Mouse (Mus musculus) left cerebral cortex, adult 2 months (tissue): ENCODE measurements at regions not wholly inside any gene's neighbourhood (a gene's known extent, or its start where the extent isn't known, plus 50 kb on each side); places are given as distances from the start of the nearest gene placed in this dataset.
"Not testable (repeated sequence)": the region's sequence is repeated elsewhere in the genome, so short reads cannot be mapped to it uniquely, and the experiment has no call there.

Experiments
- DNase-seq, 2 experiments: peaks; one replicate each; pipeline ENCODE4 v3.0.0; 2021 to 2022; ENCODE audit warnings: low spot score in 2 of 2, mixed read lengths in 1 of 2; ENCODE audit errors: extremely low spot score in 1 of 2
- H3K27ac ChIP-seq: fragments of 200-600 bp; 2 replicates; pipeline ENCODE4 v1.8.1; 2022
- H3K4me3 ChIP-seq: fragments of 200-600 bp; 2 replicates; pipeline ENCODE4 v1.8.1; 2022
- CTCF ChIP-seq: fragments of 200-600 bp; IDR thresholded peaks from 2 replicates; pipeline ENCODE4 v1.8.1; 2022; ENCODE audit warnings: antibody characterized with exemption, mild to moderate bottlenecking, moderate library complexity
- intact Hi-C: fragments of 180-260 bp; cut with DNase I; formaldehyde crosslinking; loops from one replicate; pipeline ENCODE4 v1.15.1; 2025

DNA sequence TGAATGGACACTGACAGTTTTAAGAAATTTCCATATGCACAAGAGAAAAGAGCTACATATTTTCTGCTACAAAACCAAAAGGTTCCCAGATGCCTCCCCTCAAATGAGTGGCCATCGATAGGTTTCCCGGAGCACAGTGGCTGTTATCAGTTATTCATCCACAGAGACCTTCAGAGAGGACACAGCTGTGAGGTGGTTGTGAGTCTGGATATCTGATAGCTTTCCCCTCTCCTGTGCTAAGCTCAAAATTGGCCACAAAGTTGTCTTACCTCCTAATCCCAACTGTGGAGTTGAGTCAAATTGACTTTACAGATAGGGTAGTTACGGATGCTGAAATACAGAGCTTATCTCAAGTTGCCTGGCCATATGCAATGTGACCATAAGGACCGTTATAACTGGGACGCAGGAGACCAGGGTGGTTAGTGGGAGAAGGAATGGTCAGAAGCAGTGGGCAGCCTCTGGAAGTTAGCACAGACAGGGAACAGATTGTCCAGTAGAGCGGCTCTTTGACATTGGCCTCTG is 93.3 kb upstream of the Zfp706 start:
- Histone ChIP-seq H3K4me3 (no peak overlapping the region), H3K27ac (no peak overlapping the region)
- intact Hi-C loops, result loop anchor here (5.0 kb wide), 2 partner anchors 309 to 384 kb away; no protein-coding TSS in a partner anchor
- no peak for TF ChIP-seq CTCF
- DNase-seq, result no peak

DNA sequence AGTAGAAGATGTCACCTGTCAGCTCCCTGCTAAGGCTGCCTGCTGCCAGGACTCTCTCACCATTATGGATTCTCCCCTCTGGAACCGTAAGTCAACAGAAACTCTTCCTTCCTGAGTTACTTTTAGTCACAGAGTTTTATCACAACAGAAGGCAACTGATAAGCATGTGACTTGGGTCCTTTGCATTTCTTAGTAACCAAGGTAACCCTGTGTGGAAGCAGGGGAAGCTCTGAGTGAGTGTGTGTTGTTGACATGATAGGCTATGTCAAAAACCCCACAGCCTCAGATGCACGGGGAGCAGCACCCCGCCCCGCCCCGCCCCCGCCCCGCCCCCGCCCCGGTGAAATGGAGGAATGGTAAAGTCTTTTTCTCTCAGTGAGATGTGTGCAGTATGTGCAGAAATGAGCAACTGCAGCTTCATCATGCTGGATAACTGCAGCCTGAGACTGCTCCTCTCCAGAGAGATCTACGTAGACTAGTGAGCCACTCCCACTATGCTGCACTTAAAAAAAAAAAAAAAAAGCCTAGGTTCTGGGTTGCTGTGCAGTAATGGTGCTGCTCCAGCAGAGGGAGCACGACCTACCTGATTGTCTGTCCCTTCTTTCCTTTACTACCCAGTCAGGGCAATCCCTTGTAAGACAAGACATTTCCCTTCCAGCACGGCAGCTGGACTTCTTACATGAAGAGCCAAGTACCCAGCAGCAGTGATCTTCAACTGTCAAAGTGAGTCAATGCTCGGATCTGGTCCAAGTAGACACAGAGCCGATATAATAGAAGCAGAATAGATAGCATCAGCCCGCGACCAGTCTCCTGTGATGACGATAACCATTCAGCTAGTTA is 92.6 kb upstream of the Zfp706 start:
- Histone ChIP-seq H3K4me3 (no peak overlapping the region; the same call in 1 of the 2 replicates), H3K27ac (no peak overlapping the region)
- peak; percentile 47 to 73 for DNase-seq
- peak; percentile 78 for TF ChIP-seq CTCF
- intact Hi-C loops, result loop anchor here (2.0 to 5.0 kb wide), 3 partner anchors 93 to 383 kb away; partner anchors contain the start of gene Zfp706

DNA sequence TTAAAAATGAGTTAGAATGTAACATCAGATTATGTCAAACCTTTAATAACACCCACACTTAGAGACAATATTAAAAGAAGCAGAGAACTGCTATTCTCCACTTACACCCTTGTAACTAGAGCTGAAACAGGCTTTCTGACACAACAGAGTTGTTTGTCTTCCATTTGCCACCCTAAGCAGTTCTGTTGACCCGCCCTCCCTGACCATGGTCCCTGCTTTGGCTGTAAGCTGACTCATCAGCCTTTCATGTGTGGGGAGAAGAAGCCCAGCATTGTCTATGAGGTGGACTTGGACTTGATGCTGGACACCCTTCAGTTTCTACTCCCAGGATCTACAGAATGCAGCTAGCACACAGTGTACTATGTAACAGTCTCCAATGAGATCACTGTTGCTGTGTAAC is 91.6 kb upstream of the Zfp706 start:
- Histone ChIP-seq H3K27ac (no peak overlapping the region), H3K4me3 (no peak overlapping the region)
- TF ChIP-seq CTCF, result no peak
- intact Hi-C loops, result loop anchor here (2.0 kb wide), 1 partner anchor 92 kb away; the partner anchor contains the start of gene Zfp706
- no peak for DNase-seq

DNA sequence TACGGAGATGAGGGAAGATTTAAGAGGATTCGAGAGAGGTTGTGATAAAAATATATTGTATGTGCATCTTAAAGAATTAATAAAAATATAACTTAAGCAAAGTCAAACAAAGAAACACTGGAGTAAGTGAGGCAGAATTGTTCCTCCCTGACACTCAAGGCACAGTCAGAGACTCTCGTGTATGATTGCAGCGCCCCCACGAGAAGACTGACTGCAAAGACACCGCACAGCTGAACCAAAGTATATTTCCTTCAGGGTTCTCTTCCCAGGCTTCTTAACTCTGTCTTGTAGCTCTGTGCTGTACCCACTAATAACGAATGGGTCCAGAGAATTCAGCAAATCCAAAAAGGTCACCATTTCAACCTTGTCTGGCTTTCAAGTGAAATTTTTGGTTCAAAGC is 89.9 kb upstream of the Zfp706 start:
- no peak for DNase-seq
- Histone ChIP-seq H3K27ac (no peak overlapping the region), H3K4me3 (no peak overlapping the region)
- intact Hi-C loops, result no loop called here
- TF ChIP-seq CTCF, result no peak; the same call in 1 of the 2 replicates

DNA sequence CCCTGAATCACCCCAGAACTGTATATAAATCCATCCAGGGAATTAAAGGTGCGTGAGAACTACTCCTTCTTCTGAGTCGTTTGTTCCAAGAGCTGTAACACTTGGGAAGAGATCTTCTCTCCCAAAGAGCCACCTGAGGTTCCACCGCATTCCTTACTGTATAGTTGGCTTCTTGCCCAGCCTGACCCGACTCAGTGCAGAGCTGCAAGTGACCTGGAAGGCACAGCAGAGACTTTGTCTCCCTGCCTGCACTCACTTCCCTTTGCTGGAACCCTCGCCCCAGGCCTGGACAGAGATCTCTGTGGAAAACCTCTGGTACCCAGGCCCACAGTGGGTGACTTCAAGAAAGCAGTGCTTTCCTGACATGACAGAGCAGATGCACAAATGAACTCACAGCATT is 83.6 kb upstream of the Zfp706 start:
- H3K4me3 ChIP-seq, H3K27ac ChIP-seq, DNase-seq, intact Hi-C loops: not testable (repeated sequence)

DNA sequence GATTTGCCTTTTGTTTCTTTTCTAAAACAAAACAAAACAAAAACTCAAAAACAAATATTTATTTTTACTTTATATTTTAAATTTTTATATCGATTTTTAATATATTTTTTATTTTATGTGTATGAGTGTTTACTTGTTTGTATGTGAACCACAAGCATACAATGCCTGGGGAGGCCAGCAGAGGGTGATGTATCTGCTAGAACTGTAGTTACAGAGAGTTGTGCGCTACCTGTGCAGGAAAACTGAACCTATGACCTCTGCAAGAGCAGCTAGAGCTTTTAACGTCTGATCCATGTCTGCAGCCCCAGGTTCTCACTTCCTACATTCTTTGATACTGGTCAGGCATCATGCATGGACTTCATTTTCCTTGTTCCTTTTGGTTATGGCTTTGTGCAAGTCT is 76.2 kb upstream of the Zfp706 start:
- DNase-seq, result no peak
- no peak for TF ChIP-seq CTCF
- H3K4me3 ChIP-seq, result no peak overlapping the region
- intact Hi-C loops, result no loop called here
- no peak overlapping the region for H3K27ac ChIP-seq

DNA sequence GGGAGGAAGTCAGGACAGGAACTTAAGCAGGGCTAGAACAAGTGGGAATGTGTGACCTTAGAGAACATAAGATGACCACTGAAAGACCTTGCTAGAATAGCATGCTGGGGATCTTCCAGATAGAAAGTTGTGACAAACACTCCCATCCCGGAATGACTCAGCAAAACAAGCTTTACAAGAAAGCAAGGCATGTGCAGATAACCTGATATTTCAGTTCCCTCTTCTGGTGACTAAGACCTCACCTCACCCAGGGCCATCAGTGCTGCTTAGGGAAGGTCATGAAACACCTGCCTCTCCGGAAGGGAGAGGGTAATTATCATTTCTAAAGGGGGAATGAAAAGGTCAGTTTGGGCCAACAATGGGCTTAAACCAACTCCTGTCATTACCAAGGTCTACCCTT is 74.3 kb upstream of the Zfp706 start:
- DNase-seq, result no peak
- H3K27ac ChIP-seq, result no peak overlapping the region
- intact Hi-C loops, result no loop called here
- H3K4me3 ChIP-seq, result no peak overlapping the region
- TF ChIP-seq CTCF, result no peak

DNA sequence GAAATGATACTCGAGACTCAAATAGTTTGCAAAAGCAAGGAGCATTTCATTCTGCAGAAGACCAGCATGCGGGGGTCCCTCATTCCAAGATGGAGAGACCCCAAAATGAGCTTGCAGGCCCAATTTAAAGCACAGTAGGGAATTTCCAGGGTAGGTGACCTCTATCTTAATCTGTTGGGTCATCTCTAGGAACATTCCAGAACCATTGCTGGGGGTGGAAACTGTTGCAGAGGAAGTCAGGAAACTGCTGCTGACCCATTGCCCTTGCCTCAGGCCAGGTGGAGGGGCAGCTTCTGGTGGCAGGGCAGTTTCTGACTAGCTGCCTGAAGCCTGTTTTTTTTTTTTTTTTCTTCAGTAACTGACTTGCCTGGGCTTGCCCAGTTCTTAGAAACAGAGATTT is 73.4 kb upstream of the Zfp706 start:
- TF ChIP-seq CTCF, result no peak
- H3K27ac ChIP-seq, result no peak overlapping the region
- intact Hi-C loops, result loop anchor here (1.0 kb wide), 1 partner anchor 9 kb away; no protein-coding TSS in a partner anchor

DNA sequence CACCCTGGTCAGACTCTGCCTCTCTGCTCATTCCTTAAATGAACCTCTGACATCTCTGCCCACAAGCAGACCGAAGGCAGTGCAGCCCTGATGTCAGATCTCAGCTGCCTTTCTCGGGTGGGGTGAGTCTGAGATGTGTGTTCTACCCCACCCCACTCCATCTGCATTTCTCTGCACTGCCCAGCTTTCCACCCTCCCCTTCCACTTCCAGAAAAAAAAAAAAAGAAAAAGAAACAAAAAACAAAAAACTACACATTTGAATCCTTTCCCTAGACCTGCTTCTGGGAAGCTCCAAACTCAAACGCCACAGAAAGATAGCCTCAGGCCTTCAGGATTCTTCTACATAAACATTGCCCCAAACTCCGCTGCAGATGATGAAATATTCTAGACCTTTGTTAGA is 72.8 kb upstream of the Zfp706 start:
- no peak for DNase-seq
- Histone ChIP-seq H3K27ac (no peak overlapping the region), H3K4me3 (no peak overlapping the region)
- no peak for TF ChIP-seq CTCF
- intact Hi-C loops, result loop anchor here (1.0 kb wide), 1 partner anchor 8 kb away; no protein-coding TSS in a partner anchor

More for the DNA sequence above, 73.4 kb upstream of the Zfp706 start:
- DNase-seq, result no peak
- no peak overlapping the region for H3K4me3 ChIP-seq

DNA sequence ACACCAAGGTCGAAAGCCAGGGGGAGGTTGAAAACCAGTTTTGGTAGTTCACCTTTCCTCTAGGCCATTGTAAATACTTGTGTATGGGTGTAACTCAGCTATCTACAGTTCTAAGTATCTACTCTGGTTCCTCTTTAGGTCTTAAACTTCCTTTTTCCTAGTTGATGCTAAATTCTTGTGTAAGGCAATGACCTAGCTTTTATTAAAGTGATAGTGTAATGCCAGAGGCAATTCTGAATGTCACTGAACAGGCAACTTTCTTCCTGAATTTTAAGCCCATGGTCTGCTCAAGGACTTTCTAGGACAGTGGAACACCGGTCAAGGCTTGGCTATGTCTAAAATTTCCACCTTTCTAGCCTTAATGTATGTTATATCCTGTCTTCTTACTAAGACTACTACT is 66.6 kb upstream of the Zfp706 start:
- H3K27ac ChIP-seq, DNase-seq, H3K4me3 ChIP-seq, intact Hi-C loops: not testable (repeated sequence)

DNA sequence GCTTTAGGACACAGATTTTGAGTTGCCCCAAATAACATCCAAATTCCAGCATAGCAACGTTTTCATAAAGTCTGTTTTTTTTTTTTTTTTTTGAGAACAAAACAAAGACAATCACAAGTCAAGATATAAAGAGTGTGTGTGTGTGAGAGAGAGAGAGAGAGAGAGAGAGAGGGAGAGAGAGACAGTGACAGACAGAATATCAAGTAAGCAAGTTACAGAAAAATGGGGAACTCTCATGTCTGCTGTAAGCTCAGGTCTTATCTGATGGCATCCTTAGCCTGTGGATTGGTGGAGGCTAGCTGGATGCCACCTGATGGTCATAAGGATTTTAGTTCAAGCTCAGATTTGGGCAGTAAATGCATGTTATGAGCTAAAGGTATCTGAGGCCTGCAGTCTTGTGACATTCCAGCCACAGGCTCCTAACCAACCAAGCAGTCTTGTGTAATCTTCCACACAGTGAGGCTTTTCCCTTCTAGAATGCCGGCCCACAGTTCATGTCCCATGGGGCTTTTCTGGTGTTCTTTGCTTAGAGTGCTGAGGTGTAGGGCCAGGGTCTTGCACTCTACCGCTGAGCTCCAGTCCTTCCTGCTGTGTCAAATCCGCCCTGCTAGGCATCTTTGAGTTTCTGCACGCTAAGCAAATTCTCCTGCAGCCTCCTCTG is 64.8 kb upstream of the Zfp706 start:
- no peak overlapping the region for H3K4me3 ChIP-seq
- intact Hi-C loops, result loop anchor here (1.0 kb wide), 1 partner anchor 8 kb away; no protein-coding TSS in a partner anchor
- no peak for DNase-seq
- no peak overlapping the region for H3K27ac ChIP-seq
- no peak for TF ChIP-seq CTCF

DNA sequence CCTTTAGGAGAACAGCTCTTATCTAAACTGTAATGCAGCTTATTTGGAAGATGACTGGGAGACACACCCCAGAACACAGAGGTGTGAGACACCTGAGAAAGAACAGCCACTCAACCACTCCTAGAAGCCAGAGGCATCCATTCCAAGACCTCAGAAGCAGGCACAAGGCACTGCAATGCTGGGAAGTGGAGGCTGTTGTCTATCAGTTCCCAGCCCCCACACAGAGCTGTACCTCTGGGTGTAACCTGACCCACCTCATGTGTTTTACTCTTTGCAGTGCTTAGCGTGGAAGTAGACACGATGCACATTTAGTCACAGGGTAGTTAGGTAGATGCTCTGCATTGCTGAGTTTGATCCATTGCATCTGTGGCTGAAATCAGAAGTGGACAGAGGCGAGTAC is 62.6 kb upstream of the Zfp706 start:
- Histone ChIP-seq H3K4me3 (no peak overlapping the region), H3K27ac (no peak overlapping the region)
- no peak for TF ChIP-seq CTCF
- DNase-seq, result no peak
- intact Hi-C loops, result no loop called here
